Mouse (Mus musculus): Measurements from ENCODE around the gene Sh2d1b1. TPM values are rescaled to one million over a fixed set of nuclear protein-coding genes. Genes with fewer than 3 reads are reported as not detected.
A peak's percentile ranks its signal among the peaks of the same experiment; 100 is the strongest.
"Not testable (repeated sequence)": the region's sequence is repeated elsewhere in the genome, so short reads cannot be mapped to it uniquely, and the experiment has no call there.

The Sh2d1b1 gene
- under 1 TPM in 1 of 2 experiments, not detected in 1; 0.10 TPM for total RNA-seq (2021)
- long read RNA-seq, experiment 1: 0 reads
- long read RNA-seq, experiment 2: 0 reads

DNA sequence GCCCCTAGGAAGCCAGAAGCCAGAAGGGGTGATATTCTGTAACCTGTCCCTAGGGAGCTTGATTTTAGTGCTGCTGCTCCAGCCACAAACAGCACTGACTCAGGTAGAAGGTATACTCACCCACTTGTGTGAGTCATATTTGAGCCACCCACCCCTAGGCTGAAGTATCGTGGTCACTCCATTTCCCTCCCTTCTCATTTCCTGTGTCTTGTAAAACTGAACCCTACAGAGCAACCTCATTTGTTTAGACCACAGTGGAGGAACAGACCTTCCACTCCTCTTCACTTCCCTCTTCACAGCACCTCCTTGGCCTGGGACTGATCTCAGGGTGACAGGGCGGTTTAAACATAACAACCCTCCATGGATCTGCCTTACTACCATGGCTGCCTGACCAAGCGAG, at the start of gene Sh2d1b1:
TSS of gene Sh2d1b1 (plus strand) at position 305 of the 400 bp plus-strand sequence.
- intact Hi-C loops (cut with DNase I): no loop called here
- DNase-seq: no peak

DNA sequence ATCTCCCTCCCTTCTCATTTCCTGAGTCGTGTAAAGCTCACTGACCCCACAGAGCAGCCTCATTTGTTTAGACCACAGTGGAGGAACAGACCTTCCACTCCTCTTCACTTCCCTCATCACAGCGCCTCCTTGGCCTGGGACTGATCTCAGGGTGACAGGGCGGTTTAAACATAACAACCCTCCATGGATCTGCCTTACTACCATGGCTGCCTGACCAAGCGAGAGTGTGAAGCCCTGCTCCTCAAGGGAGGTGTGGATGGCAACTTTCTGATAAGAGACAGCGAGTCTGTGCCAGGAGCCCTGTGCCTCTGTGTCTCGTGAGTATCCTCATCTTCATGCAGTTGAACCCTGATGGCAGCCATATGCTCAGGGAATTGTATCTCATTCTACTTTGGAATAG, 44.4 kb upstream of the Sh2d1b1 start, which contains the start of gene Sh2d1b2:
TSS of gene Sh2d1b2 (plus strand) at position 62 of the 400 bp plus-strand sequence.
- intact Hi-C loops (cut with DNase I); DNase-seq: not testable (repeated sequence)

DNA sequence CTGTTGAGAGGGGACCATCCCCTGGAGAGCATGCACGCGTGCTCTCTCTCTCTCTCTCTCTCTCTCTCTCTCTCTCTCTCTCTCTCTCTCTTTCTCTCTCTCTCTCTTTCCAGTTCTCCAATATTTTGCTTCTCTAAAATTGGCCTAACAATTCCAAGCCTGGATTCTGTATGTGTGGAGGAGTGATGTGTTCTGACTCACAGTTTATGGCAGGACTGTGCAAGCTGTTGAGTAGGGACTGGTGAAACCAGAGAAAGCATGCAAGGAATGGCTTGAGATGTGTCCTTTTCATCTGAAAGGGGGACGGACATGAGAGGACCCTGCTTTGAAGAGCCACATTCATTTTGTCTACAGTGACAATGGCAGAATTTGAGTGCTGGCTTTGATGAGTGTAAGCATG, 32.1 kb upstream of the Sh2d1b1 start:
- intact Hi-C loops (cut with DNase I): no loop called here
- DNase-seq: no peak

DNA sequence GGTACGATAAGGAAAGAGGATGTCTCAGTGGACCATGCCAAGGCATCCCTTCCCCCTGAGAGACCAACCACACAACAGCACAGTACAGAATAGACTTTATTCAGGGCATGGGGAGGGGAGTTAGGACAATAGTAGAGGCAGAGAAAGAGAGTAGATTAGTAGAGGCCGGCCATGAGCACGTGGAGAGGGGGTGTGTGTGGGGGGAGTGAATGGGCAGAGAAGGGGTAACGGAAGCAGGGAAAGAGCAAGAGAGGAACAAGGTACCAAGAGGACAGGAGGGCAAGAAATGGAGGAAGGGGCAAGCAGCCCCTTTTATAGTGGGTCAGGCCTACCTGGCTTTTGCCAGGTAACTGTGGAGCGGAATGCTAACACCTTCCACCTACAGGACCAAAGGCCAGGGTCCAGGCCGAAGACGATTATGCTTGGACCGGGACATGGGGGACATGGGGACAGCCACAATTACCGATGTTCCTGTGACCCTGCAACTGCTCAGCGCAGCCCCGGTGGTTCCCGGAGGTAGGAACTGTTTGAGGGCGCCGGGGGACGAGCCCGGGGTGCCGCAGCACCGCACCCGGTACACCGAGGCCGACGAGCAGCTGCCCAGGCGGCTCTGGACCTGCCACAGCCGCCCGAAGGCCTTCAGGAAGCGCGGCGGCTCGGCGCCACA, 22.1 kb upstream of the Sh2d1b1 start:
- intact Hi-C loops (cut with DNase I): no loop called here
- no peak for DNase-seq

DNA sequence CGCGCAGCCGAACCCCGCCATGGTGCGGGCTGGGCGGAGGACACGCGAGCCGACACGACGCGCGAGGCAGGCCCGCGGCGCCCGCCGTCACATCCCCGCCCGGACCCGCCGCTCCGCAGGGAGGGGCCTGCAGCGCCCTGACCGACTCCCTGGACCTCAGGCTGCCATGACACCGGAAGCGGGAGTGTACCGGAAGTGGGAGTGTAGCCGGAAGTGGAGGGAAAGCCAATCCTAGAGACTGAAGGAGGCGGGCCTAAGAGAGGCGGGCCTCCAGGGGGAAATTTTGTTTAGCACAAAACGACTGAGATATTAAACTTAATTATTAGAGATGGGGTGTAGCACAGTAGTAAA, 21.6 kb upstream of the Sh2d1b1 start:
- DNase-seq: peak; percentile 79 to 89
- intact Hi-C loops (cut with DNase I): no loop called here

DNA sequence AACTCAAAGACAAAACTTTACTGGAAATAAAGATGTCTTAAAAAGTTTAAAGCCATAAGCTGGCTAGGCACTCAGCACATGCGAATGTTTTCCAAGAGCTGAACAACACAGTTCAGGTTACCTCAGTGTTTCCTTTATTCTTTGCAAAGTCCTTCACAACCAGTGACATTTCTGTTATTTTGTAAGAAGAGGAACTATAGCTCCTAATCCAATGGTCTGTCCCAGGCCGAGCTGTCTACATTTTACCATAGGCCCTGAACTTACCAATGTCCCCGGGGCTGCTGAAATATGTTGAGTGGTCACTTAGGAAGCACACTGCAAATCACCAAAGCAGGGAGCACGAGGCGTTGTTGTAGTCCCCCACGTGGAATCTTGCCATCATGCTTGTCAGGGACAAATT, 6.8 kb upstream of the Sh2d1b1 start:
- intact Hi-C loops (cut with DNase I): no loop called here

DNA sequence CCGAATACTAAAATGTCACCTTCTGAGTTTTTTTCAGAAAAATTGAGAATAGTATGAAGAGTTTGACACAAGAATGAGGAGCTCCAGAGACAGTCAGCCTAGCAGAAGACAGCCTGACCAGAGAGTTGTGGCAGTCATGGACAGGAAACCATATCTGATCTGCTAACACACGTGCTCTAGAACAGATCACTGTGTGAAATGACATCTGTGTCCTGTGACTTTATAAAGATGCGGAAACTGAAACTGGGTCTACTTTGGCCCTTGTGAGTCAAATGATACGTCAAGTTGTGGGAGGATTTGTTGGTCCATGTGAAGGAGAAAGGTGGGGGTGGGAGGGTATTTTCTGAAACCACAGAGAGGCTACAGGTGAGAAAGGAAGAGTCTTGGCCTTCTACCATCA, 6.4 kb upstream of the Sh2d1b1 start:
- DNase-seq: no peak
- intact Hi-C loops (cut with DNase I): no loop called here

More for the DNA sequence above, 6.8 kb upstream of the Sh2d1b1 start:
- no peak for DNase-seq

DNA sequence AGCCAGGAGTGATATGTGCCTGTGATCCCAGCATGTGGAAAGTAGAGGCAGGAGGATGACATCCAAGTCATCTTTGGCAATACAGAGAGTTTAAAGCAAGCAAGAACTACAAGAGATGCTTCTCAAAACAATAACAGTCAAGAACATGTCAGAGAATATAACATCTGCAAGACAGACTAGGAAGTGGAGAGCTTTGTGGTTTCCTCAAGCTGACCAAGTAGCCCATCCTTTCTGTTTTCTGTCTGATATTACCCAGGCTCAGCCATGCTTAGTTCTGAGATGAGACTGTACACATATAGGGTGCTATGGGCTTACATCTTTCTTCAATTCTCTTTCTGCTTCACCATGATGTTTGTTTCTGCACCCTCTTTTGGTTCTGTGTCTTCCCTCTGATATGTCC, 3.9 kb upstream of the Sh2d1b1 start:
- no peak for DNase-seq
- intact Hi-C loops (cut with DNase I): no loop called here

DNA sequence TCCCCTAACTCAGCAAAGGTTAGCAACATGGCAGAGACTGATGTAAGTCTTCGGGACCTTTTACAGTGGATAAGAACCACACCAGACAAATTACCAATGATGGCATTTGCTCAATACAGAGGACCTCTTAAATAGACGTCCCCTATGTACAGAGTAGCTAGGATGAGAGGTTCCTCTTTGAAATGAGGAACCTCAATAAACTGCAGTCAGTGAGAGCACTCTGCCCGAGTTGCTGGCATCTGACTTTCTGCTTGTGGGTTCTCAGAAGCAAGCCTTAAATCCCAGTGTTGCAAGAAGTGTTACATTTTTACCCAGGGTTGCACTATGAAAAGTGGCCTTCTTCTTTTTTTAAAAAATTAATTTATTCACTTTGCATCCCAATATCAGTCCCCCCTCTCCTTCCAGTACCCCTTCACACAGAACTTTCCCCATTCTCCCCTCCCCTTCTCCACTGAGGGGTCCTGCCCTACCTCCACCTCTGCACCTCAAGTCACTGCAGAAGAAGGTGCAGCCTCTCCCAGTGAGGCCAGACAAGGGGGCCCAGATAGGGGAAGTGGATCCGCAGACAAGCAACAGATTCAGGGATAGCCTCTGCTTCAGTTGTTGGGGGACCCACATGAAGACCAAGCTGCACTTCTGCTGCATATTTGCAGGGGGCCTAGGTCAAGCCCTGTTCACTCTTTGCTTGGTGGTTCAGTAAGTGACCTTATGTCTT, 5.5 kb downstream of the Sh2d1b1 start:
- no peak for DNase-seq
- intact Hi-C loops (cut with DNase I): no loop called here

DNA sequence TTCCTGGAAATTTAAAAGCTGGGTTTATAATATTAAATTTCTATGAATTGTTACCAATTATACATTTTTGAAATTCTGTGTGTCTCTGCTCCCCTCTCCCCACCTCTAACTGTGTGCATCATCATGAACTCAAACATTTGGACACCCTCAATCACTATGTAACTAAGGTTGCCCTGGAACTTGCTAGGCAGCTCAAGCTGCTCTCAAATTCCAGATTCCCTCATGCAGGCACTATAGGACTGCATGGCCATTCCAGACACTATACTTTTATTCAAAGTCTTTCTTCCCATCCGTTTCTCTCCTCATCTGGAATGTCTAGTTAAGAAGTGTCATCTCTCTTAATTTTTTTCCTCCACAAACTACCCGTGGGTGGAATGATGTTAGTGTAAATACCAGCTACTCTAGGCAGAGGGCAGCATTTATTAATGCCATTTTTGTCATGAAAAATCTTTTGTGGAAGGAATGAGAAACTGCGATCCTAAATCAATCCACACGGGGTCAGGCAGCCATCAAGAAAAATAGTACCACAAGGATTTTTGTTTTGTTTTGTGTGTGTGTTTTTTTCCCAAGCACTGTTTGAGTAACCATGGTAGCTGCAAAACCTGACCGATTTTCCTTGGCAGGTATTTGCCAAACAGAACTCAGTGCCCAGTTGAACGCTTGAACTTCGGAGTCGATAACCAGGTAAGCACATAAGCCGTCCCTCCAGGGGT, 15.3 kb downstream of the Sh2d1b1 start:
- DNase-seq: peak; percentile 16 to 54
- intact Hi-C loops (cut with DNase I): loop anchor here (1.0 kb wide), 1 partner anchor 321 kb away; no protein-coding TSS in a partner anchor

DNA sequence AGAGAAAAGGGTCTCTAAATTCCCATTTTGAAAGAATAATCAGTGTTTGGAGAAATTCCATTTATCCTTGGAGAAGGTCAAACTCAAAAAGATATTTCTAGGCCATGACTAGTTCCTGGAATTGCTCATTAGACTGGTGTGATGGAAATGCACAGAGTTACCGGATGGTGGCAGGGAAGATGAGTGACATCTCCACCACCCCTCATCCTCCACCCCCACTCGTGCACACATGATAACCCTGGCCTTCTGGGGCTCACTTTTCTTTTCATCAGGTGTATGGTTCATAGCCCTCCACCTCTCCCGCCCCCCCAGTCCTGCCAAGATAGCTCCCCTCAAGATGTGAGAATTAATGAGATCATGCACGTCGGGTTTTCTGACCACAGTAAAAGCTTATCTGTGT, 16.1 kb downstream of the Sh2d1b1 start:
- DNase-seq: no peak
- intact Hi-C loops (cut with DNase I): no loop called here

DNA sequence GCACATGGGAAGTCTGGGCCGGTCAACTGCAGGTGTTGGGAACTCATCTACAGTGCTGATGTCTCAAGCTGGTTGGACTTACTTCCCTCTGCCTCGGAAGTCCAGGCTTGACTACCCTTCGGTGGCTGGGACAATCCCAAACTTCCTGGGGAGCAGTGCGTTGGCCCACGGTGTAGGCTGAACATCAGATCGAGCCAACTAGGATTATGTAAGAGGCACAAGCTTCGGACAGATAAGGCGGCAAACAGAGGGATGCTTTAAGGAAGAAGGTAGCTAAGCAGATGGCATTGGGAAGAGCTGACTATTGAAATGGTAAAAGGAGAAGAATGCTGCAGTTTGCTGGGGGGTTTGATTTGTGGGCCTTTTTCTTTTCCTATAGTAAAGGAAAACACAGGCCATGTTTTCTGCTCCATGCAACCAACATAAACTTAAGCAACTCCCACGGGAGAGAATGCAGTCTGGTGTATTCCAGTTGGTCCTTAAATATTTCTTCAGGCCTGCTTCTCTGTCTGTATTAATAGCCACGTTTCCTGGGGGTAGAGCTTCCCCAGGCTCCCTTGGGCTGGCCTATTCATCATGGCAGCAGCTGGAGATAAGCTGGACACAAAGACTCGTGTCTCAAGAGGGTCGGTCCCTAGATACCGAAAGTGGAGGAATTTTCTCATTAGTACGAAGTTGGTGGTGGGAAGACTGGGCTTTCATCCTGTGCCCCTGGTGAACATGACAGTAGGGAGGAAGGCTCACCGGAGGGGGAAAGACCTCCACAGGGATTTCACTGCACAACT, 17.9 kb downstream of the Sh2d1b1 start:
- intact Hi-C loops (cut with DNase I): no loop called here
- DNase-seq: no peak

DNA sequence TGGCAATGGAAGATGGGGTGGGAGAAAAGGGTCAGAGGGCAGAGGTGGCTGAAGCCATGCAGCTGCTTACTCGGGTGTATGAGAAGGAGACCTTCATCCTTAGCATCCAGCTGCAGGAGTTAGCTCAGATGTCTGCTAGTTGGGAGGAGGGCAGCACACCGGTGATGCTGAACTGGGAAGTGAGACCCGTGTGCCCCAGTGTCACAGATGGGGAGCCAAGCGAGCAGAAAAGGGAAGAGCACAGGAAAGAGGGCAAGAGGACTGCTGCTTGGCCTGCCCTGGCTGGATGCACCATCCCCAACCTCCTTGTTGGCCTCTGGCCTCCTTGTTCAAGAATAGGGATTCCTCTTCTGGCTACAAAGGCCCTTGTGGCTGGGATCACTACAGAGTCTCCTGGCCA, 22.4 kb downstream of the Sh2d1b1 start:
- DNase-seq: no peak
- intact Hi-C loops (cut with DNase I): no loop called here

DNA sequence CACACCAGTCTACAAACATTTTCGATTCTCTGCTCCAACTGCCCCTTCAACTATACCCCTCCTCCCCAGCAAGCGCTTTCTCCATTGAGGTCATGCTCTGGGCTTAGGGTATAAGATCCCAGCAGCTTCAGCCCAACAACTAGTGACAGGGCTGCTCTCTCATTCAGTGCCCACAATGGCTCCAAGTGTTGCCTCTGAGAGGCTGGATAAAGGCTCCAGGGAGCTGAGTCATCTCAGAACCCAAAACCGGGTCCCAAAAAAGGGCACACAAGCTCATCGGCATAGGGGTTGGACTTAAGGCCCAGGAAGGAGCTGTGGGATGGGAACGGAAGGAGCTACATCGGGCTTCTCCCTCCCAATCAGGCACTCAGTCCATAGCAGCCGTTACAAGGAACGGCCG, 24.6 kb downstream of the Sh2d1b1 start:
- intact Hi-C loops (cut with DNase I): no loop called here
- DNase-seq: no peak

DNA sequence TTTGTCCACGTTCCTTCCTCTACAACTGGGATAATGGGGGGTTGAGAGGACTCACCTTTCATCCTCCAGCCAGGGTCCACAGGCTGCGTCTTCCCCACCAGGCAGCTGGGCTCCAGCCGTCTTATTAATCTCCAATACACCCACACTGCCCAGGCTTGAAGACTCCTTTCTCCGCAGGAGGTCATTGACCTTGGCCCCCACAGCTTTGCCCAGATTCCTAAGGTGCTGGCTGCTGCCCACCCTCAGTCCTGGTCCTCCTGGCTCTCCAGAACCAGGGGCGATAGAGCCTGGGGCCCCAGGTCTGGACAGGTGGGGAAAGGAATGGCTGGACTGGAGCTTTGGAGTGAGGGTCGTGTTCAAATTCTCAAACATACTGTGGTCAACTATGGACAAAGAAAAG, 25.3 kb downstream of the Sh2d1b1 start:
- no peak for DNase-seq
- intact Hi-C loops (cut with DNase I): no loop called here

DNA sequence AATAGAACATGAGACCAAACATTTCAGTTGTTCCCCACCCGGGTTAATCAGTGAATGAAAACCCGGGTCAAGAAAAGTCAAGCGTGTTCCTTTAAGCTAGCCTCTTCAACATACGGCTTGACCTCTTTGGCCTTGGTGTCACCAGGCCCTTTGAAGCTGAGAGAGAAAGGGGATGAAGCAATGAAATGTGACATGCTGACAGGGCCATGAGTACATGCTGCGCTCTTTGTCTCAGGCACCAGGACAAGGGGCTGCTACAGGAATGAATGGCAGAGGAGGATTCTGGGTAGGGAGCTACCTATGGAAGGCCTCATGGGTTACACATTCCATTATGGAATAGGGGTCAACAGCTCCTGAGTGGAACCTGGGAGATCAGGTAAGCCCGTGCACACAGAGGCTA, 26.0 kb downstream of the Sh2d1b1 start:
- no peak for DNase-seq
- intact Hi-C loops (cut with DNase I): no loop called here

DNA sequence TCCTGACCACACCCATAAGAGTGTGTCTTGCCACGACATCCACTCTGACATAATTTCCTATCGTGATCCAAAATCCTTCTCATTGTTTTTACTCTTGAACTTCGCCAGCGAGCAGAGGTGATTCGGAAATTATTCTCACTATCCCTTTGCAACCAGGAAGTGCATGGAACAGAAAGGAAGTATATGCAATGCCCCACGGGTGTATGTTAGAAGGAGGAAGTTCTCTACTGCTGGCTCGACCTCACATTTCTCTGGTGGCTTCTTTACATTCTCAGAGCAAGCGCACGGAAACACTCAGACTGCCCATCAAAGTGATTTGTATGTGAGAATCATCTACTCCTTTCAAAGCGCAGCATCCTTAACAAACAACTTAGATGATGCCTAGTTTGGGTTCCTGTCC, 27.9 kb downstream of the Sh2d1b1 start:
- intact Hi-C loops (cut with DNase I): no loop called here

DNA sequence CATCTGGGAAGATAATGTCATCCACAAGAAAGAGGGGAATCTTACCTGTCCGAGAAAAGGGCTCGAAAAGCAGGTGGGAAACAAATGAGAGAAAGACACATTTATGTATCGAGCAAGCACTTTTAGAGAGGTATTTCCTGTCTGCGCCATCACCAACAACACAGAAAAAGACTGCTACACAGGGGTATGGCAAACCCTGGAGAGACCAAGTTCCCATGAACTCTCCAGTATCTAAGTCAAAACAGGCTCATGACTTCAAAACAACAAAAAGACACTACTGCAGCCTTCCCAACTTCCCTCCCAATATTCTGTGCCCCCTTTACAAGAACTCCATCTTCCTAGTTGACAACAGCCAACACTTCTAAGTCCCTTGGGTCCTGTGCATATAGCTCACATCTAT, 29.1 kb downstream of the Sh2d1b1 start, which contains the start of gene Gm7694:
TSS of gene Gm7694 (minus strand) at position 101 of the 400 bp plus-strand sequence.
- intact Hi-C loops (cut with DNase I): no loop called here
- DNase-seq: no peak

More for the DNA sequence above, 27.9 kb downstream of the Sh2d1b1 start:
- no peak for DNase-seq

DNA sequence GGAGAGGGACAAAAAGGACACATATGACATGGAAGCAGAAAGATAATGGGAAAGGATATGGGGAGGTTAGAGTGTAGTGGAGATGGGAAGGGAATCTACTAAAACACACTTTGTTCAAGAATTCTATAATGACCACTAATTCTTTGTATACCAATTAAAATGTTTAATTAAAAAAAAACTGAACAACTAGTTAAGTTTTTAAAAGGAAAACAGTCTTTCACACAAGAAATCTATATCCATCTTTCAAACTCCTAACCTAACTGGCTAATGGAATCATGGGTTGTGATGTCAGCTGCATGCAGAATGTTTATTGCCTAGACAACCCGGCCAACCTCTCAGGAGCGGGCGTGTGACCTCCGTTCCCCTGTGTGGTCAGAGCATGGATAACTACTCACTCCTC, 31.4 kb downstream of the Sh2d1b1 start, which contains the start of gene Spata46:
TSS of gene Spata46 (plus strand) at position 301 of the 400 bp plus-strand sequence.
- DNase-seq: no peak
- intact Hi-C loops (cut with DNase I): no loop called here

DNA sequence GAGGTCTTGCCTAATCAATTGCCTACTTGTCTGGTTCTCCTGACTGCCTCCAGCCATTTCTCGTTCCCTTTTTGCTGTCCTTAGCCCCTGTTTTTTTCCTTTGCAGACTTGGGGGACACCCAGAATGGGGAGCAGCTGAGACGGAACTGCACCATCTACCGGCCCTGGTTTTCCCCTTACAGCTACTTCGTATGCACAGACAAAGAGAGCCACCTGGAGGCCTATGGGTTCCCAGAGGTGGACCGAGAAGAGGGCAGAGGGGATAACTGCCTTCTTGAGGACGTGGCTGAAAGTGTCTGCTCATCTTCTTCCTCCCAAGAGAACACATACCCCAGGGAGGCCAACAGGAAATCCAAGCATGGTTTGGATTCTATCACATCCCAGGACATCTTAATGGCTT, 34.3 kb downstream of the Sh2d1b1 start:
- DNase-seq: no peak
- intact Hi-C loops (cut with DNase I): no loop called here
